Mouse (Mus musculus): ENCODE results near the gene Camk2d.

Gene Camk2d

DNA sequence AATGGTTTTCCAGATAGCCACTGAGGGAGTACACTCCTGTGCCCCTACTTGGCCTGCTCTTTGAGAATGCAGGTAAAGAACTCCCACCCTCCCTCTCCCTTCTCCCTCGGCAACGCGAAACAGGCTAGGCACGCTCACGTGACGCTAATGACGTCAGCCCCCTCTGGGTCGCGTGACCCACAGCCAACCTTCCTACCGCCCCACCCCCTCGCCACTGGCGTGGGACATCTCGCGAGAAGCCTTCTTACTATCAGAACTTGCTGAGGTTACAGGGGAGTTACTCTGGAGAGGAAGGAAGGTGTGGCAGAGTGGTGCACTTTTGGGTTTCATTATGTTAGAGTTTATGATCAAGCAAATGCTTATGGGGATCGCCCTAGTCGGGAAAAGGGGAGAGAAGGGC lies at the start of gene Camk2d:
Gene Camk2d, plus strand, starts transcription at position 217 of the 400 bp plus-strand sequence.
- DNase-seq (ENCODE audit: low read depth, low spot score), result peak; percentile 99

DNA sequence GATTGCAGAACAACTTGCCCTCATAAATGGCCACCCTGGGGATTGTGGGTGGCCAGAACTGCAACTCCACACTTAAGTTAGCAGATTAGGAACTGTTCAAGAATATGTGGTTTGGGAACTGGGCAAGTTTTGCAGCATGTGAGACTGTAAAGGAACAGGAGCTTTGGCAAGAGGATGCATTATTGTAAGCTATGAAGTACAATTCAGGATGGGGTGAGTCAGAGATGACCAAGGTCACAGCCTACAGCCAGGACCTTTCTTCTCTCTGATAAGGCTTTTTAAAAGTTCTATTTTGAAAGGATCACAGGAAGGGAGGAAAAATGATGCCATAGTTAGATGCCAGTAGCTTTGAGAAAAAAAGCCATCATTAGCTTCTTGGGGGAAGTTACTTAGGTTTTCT lies 48.2 kb upstream of the Camk2d start:
- no peak for DNase-seq (ENCODE audit: low read depth, low spot score)

DNA sequence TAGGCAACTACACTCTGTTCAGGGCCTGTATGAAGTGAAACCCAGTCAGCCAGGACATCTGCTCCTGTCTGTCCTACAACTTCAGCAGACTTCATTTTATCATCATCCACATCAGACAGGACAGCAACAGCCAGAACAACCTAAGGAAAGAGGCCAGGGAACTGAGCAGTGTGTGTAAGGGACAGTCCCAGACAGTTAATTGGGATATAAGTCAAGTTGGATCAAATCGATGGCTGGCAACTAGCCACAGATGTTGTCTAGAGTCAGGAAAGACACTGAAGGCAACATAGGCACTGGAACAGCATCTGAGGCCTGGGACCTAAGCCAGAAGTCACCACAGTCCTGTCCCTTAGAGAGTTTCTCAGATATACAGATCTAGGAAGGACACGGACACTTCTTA lies 32.5 kb upstream of the Camk2d start:
- DNase-seq (ENCODE audit: low read depth, low spot score), result no peak

DNA sequence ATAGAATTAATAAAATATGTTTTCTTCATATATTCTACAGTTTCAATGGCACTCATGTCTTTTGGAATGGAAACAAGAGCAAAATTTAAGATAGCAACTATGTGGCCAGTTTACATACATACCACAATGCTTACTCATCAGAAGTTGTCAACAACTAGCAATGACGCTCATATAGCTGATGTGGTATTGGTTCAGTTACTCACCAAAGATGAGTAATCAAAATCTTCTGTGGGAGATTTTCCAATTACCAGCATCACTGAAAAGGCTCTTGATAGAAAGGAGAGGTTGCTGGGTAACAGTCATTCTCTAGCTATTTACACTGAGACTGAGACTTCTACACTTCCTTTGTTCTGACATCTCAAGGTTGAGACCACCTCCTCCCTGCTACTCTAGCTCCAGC lies 25.5 kb upstream of the Camk2d start:
- no peak for DNase-seq (ENCODE audit: low read depth, low spot score)

DNA sequence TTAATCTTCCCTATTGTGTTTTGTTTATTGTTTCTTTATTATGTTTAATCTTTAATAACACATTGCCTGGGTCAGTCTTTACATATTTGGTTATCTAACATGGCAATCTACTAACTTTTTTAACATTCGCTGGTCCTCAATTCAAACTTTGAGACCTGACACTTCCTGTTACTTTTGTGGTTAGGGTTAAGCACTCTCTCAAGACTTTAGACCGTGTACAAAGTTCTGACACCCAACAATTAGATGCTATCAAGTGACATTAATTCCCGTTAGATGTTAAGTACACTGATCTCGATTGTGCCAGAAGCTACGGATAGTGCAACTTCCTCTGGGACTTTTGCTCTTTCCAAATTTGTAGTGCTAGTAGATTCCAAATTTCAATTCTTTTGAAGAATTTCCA lies 23.2 kb upstream of the Camk2d start:
- DNase-seq (ENCODE audit: low read depth, low spot score), result peak; percentile 6

DNA sequence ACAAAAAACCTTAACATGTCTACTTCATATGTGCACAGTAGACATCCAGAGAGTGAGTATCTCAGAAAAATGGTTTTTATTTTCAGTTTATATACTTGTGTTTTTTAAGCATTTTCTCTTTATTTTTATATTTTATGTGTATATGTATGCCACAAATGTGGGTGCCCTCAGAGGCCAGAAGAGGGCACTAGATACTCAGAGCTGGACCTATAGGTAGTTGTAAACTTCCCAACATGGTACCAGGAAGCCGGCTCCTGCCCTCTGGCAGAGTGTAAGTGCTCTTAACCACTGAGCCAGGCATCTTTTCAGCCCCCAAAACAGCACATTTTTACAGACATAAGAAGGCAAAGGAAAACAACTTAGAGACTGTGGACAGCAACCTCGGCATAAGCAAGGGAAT lies 20.2 kb upstream of the Camk2d start:
- DNase-seq (ENCODE audit: low read depth, low spot score), result peak; percentile 48

DNA sequence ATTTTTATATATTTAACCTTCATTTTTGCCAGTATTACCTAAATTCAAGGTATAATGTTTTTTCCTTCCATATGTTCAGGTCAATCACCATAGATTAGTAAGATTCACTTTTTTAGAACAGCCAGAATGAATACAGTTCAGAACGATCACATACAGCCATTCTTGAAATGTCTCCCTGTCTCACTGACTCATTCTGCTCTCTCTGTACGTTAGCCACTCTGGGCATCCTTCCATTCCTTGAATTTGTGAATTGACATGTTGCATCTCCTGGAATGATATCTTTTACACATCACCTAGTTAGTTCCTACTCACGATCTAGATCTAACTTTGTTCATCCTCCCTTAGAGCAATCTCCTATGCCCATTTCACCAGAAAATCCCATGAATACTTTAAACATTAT lies 10.0 kb upstream of the Camk2d start:
- no peak for DNase-seq (ENCODE audit: low read depth, low spot score)

DNA sequence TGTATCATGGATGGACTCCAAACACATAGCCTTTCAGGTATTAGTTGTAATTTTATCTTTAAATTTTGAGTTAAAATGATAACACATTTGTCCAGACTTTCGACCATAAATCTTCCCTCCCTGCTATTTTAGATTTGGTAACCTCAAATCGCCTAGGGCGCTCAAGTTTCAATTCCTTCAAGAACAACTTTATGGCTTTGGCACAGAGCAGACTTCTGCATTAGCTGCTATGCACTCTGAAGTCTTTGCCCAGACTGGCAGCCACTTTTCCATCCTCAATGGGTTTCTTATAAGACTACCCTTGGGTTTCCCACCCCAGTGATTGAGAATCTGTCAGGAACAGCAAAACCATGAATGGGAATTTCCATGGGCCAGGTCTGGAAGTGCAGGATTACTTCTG lies 8.6 kb upstream of the Camk2d start:
- no peak for DNase-seq (ENCODE audit: low read depth, low spot score)

DNA sequence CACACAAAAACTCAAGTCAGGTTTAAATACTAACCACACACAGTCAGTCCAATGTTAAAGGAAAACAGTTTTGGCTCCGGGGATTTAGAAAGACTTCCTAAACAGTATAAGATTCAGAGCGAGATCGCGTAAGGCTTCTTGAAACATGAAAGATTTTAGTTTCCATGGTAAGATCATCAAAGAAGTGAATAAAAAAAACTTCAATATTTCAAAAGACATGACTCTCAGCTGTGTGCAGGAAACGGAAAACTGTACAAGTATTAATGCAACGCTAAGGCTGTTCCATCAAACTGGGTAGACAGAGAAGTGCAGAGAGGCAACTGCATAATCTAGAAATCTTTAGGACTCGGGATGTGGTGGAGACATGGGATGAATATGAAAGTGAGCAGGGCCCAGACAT lies 6.5 kb upstream of the Camk2d start:
- peak; percentile 74 for DNase-seq (ENCODE audit: low read depth, low spot score)

DNA sequence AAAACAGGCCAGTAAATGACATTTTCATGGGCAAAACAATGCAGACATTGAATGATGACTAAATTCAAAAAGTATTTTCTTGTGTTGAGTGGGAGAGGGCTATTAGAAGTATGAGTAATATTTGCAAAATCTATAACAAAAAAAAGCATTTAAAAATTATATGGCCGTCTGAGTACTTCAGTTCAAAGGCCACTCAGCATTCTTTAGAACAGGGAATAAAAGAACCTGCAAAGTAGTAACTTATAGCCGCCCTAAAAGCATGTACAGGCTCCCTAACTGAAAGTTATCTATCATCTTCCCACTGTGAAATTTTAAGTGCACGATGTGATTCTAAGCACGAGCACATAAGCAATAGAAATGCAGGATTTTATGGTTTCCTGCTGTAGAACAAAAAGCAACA lies 646 bp upstream of the Camk2d start:
- no peak for DNase-seq (ENCODE audit: low read depth, low spot score)

DNA sequence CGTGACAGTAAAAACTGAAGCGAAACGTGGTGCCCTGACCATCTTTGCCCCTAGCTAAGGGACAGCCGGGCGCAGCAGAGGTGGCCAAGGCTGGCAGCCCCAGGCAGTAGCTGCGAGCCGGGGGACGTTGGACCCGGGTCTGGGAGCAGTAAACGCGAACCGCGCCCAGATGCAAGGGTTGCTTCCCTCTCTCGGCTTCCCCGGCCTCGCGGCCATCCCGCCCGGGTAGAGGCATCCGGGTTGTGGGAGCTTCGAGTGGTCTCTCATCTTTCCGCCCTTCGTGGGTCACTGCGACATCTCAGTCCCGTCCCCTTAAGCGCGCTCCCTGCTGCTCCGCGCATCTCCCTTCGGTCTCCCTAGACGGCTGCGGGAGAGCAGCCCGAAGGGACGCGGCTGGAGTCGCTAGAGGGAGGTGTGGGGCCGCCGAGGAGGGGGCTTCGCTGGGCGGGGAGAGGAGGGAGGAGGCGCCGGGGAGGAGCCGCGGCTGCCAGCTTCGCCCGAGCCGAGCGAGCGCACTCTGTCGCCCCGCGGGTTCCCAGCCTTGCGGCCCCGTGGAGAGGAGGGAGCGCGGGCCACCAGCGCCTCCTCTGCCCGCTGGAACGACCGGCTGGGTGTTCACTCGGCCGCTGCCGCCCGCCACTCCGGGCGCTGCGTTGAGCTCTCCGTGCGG lies 524 bp downstream of the Camk2d start:
- peak; percentile 90 for DNase-seq (ENCODE audit: low read depth, low spot score)

DNA sequence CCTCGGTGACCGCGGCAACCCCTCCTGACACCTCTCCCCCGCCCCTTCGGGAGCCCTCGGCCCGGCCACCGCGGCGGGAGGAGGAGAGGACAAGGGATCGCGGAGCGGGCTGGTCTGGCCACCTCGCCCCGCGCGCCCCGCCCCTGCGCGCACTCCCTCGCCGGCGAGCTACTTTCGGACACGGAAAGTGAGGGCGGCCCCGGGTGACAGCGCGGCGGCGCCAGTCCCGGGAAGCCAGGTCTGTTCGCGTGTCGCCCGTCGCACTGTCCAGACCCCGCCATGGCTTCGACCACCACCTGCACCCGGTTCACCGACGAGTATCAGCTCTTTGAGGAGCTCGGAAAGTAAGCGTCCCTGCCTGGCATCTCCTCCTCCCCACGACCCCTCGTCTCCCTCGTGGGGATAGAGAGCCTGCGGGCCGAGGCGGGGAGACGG lies 1.1 kb downstream of the Camk2d start:
- DNase-seq (ENCODE audit: low read depth, low spot score), result no peak

DNA sequence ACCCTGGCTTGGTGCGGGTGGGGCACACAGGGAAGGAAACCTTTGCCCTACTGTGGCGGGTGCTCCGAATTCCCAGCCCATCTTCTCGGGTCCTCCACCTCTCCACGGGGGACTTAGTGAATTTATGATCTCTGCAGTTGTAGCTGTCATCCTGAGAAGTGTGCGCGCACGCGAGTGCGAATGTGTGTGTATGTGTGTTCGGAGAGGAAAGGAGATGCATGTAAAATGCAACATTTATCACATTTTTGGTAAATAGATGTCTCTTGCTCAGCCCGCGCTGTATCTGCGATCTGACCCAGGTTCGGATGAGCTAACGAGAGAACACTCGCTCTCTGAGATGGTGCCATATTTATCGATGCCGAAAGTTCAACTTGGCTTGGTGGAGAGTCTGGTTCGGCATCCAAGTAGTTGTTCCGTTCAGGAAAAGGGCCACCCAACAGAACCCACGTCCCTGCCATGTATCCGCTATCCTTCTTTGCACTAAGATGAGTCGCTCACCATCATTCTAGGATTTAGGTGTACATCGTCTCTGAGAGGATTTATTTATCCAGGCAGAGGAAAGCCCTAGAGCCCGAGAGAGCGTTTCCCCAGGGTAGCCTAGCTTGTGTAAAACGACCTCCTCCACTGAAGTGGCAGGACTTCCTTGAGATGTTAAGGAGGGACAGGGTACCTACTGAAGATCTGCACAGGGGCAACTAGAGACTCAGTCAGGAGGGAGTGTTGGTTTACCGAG lies 1.7 kb downstream of the Camk2d start:
- peak; percentile 62 for DNase-seq (ENCODE audit: low read depth, low spot score)

DNA sequence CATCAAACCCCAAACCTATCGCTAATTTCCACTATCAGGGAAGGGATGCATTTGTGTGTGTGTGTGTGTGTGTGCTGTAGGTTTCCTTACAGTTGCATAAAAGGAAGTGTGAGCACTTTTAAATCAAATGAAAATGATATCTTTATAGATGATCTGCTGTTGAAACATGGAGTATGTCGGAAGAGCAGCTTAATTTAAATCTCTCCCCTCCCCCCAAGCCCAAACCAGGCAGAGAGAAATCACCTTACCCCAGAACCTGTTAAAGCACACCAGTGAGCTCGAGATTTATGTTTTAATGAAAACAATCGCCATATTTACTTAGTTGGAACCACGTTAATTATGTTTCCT lies 2.2 kb downstream of the Camk2d start:
- DNase-seq (ENCODE audit: low read depth, low spot score), result no peak

DNA sequence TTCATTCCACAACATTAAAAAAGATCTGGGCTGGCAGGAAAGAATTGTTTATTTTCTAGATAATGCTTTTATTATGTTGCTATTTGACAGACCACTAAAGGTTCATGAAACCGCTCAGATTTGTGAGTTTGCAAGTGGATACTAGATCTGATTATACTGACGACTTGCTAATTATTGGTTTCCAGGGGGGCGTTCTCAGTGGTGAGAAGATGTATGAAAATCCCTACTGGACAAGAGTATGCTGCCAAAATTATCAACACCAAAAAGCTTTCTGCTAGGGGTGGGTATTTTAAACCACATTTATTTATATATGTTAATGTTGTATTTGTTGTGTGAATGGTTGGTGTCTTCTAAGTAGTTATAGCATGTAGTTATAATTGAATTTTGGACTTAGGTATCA lies 2.8 kb downstream of the Camk2d start:
- DNase-seq (ENCODE audit: low read depth, low spot score), result no peak

DNA sequence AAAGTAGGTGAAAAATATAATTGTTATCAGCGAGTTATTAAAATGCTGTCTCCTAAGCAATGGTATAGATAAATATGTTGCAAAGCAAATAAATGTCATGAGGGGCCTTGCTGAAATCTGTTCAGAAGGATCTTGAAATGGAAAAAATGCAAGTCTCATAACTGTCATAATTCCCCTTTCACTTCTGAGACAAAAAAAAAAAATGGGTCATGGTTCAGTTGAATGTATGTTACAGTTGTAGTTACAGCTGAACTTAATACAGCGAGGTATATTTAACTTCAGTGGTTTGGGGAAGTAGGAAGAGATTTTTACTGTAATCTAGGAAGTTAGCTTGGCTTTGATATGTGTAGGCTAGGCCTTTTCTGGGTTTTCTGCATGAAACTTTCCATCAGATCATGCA lies 3.2 kb downstream of the Camk2d start:
- DNase-seq (ENCODE audit: low read depth, low spot score), result no peak

DNA sequence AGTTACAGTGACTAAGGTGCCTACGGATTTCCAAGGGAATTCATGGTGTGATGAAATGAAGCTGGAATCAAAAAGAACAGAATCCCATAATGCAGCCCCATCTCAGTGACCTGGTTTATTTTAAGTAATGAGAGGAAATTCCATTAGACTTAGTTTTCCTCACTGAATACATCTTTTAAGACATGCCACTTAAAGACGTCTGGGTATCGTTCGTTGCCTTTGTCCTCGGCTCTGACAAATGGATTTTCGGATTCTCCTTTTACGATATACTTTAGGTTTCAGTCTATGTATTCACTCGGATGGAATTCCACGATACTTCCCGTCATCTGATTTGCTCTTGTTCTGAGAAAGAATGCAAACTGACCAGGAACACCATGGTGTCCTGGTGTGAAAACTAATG lies 3.8 kb downstream of the Camk2d start:
- no peak for DNase-seq (ENCODE audit: low read depth, low spot score)

DNA sequence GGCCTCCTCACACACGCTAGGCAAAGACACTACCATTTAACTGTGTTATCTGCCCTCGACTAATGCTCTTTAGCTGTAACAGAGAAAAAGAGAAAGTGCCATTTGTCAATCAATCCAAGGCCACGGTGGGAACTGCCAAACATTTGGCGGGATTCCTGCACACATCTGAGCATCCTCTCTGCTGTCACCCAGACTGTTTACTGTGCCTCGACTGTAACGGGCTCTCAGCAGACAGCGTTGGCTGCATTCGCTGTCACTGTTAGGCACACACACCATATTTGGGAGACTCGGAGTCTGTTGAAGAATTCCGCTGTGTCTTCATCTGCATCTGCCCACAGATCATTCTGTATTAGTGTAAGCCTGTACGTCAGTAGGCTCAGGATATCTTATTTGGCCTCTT lies 6.7 kb downstream of the Camk2d start:
- no peak for DNase-seq (ENCODE audit: low read depth, low spot score)

DNA sequence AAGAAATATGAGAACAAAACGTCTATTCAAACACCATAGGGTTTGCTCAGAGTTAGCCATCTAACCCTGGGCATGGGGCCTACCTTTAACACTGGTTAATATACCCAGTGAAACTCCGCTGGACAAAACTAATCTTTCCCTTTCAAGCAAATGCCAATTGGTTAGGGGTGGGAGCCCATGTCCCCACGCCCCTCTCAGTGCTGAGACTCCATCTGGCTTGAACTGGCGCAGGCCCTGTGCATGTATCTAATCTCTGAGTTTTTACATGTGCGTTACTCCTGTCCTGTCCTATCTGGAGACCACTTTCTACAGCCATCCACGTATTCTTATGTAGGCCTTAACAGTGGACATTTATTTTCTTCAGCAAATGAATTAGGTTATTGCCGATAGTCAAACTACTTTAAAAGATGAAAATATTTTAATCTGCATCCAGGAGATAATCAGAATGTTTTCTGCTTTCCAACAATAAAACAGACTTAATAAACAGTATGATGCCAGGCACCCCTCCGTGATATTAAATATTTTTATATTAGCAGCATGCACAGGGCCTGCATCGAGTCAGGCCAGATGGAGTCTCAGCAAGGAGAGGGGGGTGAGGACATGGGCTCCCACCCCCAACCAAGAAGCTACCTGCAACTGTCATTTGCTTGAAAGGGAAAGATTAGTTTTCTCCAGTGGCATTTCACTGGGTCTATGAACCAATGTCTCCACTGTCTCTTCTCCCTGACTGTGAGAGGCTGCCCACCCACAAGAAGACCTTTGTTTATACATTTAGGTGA lies 8.7 kb downstream of the Camk2d start:
- no peak for DNase-seq (ENCODE audit: low read depth, low spot score)

DNA sequence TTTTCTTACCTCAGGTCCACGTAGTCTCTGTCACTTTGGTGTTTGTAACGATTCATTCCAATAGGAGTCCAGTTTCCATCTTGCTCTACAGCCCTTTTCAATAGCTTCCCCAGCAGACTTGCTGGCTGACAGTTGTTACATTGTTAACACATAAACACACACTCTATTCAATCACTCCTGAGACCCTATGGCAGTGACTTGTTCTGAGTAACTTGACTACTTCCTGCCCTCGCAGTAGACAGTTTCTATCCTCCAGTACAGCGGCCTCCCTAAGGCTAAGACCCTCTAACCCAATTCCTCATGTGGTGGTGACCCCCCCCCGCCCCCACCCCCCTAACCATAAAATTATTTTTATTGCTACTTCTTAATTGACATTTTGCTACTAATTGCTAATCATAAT lies 13.2 kb downstream of the Camk2d start:
- DNase-seq (ENCODE audit: low read depth, low spot score), result no peak

DNA sequence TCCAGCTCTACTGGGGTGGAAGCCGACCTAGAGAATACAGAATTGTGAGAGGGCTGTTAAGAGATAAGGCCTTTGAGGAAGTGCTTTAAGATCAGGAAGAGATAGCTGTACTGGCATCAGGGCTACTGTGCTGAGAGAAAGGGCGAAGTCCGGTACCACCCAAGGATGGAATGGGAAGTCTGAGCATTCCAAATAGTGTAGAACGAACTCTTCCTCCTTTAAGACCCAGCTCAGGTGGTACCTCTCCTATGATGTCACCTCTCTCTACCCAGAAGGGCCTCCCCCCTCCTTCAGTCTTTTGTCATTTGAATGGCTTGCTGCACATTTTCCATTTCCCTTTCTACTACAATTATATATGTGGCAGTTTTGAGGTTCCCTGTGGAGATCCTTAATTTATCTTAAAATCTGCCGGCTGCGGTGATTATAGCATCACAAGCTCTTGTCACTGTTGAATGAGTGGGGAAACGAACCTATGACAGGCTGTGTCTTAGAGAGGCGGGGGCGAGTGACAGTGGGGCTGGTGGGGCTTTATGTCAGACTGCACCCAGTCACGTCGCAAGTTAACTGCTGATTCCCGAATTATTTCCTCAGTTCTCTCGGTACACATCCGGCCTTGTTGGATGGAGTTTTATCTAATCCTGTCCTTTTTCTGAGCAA lies 13.8 kb downstream of the Camk2d start:
- peak; percentile 64 for DNase-seq (ENCODE audit: low read depth, low spot score)

DNA sequence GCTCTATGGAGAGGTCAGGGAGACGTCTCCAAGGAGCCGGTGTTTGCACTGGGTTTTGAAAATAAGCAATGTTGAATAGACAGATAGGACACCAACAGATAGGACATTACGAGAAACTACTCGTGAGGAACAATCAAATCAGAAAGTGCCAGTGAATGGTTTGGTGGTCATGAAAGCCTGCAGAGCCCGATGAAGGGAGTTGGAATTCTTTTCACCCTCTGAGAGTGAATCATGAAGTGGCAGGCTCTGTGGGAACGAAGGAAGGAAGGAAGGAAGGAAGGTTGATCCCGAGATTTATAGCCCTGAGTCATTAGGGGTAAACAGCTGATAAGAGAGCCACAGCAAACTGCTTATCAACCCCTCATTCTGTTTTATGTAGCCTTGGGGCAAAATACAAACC lies 15.5 kb downstream of the Camk2d start:
- DNase-seq (ENCODE audit: low read depth, low spot score), result no peak
